Mouse (Mus musculus) right cerebral cortex, adult 2 months (tissue): ENCODE measurements around the gene Tyrobp.

Experiments used
- DNase-seq, 2 experiments: peaks; one replicate each; pipeline ENCODE4 v3.0.0; 2021 to 2022; ENCODE audit warnings: low spot score in 2 of 2

Gene Tyrobp

DNA sequence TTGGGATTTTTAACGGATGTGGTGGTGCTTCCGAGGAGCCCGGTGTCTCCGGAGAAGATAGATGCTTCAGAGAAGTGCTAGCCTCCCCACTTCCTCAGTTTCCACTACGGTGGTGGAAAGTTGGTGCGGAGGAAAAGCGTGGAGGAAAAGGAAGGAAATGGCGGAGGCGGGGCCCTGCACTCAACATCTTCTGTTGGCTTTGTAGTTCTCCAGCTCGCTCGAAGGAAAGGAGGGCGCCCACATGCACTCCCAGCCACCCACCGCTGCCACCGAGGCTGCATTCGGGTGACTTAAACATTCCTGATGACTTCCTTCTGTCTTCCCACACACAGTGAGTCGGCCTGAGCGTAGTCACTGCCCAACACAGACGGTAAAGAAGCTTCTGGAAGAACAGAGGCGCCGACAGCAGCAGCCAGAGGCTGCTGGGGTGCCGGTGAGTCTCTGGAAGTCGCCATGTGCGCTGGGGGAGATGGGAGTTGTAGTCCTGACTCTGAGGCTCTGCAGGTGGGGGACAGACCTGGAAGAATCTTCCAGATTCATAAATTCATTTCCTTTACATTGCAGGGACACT lies 9.6 kb downstream of the Tyrobp start:
- DNase-seq, result peak; percentile 71 to 74

DNA sequence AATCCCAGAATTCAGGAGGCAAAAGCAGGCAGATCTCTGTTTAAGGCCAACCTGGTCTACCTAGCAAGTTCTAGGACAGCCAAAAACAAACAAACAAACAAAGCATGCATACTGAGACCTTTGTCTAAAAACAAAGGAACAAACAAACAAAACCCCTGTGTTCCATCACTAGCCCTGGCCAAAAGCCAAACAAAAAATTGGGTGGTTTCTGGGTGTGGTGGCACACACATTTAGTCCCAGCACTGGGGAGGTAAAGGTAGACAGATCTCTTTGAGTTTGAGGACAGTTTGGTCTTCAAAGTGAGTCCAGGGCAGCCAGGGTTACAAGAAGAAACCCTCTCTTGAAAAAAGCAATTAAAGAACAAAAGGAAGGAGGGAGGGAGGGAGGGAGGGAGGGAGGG lies 15.8 kb downstream of the Tyrobp start:
- no peak for DNase-seq

DNA sequence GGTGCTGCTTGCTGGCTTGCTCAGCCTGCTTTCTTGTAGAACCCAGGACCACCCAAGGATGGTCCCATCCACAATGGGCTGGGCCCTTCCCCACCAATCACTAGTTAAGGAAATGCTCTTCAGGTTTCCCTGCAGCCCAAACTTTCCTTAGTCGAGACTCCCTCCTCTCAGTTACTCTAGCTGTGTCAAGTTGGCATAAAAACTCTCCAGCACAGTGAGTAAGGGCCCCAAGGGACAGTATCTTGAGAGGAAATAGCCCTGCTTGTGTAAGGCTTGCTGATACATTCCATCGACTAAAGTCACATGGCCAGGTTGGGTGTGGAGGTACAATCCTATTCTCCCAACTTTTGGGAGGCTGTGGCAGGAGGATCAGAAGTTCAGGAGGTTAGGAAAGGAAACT lies 16.6 kb downstream of the Tyrobp start:
- DNase-seq, result no peak

DNA sequence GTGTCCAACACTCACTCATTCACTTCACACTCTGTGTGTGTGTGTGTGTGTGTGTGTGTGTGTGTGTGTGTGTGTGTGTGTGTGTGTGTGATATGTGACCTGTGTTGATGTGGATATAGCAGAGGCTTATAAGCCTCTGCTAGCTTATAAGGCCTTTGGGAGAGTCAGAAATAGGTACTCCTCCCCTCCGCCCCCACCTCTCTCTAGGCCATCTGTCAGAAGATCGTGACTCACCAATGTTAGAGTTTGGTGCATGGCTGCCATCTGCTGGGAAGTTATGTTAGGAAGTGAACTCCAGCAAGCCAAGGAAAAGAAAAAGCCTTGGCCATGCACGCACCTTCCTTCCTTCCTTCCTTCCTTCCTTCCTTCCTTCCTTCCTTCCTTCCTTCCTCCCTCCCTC lies 18.2 kb downstream of the Tyrobp start:
- DNase-seq, result peak; percentile 92 to 93

DNA sequence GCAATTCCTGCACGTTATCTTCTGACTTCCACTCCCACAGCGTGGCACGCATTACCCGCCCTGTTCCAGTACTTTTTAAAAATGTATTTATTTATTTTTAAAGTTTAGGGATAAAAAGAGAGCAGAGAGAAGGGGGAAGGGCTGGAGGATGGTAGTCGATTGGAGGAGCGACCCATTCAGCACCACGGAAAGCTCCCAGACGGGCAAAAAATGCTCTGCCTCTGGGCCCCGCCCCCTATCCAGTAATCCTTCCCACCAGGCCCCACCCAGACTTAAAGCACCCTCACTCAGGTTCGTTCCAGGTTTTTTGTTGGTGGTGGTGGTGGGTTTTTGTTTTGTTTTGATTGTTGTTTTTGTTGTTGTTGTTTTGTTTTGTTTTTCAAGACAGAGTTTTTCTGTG lies 20.7 kb downstream of the Tyrobp start:
- no peak for DNase-seq

DNA sequence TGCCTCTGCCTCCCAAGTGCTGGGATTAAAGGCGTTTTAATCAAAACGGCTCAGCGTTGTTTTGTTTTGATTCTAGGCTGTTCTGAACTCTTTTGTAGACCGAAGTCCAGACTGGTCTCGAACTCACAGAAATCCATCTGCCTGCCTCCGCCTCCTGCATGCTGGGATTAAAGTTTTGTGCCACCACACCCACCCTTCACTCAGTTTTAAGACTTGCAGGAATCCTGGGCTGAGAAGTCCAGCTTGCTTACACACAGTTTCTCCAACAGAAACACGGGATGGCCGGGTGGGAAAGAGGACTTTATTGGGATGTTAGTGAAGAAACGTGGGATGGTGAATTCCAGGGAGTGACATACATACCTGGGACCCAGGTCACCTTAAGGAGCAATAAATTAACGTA lies 21.1 kb downstream of the Tyrobp start:
- DNase-seq, result no peak

DNA sequence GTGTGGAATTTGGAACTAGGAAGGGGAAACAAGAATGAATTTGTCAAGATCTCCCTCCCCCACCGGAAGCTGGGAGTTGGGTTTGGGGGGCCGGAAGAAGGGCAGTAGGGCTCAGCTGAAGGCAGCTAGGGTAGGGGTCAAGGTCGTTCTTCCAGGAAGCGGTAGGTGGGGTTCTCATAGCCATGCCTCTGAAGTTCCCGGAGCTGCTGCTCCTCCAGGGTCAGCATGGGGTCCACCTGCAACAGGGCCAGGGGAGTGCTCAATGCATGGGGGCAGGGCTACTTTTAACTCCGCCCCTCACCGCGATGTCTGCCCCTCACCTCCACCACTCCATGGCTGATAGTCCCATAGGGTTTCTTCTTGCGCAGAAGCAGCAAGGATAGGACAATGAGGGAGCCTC lies 21.6 kb downstream of the Tyrobp start:
- no peak for DNase-seq

DNA sequence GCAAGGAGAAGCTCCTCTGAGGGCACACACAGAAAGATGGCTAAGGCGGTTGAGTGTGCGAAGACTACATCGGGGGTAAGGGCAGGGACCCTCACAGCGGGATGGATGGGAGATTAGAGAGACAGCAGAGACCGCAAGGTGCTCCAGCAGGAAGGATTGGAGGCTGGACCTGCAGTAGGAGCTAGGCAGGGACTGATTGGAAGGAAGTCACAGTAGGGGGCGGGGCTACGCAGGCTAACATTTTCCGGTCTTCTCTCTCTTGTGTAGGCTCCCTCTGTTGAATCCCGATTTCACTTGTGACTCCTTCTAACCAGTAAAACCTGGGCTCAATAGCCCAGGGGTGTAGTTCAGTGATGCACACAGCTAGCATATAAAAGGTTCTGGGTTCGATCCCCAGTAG lies 23.3 kb downstream of the Tyrobp start:
- no peak for DNase-seq

DNA sequence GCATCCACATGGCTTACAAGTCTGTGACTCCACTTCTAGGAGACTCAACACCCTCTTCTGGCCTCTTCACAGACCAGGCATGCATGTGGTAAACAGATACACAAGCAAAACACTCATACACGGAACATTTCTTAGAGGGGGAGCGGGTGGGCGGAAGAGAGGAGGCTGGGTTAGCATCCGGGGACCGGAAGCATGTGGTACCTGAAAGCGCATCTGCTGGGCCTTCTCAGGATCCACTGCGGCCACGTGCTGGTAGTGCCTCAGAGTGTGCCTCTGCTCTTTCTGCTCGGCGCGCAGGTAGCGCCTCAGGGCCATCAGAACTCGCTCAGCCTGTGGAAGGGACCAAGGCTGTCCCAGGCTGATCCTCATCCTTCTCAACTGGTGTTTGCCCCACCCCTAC lies 26.2 kb downstream of the Tyrobp start:
- no peak for DNase-seq

DNA sequence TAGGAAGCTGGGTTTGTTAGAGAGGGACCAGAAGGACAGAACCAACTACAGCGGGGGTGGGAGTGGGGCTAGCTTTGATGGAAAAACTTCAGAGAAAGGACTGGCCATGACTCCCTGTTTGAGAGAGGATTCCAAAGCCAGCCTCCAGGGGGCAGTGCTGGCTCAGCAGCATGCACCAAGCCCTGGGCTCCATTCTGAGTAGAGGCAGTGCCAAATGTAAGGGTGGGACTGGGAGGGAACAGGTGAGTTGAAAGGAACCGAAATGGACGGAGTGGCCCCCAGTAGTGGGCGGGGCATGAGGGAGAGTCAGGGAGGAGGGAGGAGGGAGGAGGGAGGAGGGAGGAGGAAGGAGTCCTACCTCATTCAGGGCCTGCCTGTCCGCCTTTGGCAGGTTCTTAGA lies 27.1 kb downstream of the Tyrobp start:
- peak; percentile 69 to 75 for DNase-seq

DNA sequence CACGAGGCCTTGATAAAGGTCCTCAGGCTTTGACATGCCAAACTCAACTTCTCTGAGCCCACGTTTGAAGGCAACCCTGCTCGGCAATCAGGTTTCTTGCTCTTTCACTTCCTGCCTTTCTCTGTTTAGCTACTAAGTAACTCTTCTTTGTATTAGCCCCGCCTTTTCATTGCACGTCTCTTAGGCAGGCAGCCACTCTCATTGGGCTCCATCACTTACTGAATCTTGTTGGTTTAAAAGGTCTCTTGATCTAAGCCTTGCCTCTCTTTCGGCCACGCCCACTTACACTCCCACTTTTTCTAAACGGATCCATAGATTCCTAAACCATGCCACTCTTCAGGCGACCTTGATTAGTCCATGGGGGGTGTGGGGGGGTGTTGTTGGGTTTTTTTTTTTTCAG lies 30.1 kb downstream of the Tyrobp start:
- DNase-seq, result no peak

DNA sequence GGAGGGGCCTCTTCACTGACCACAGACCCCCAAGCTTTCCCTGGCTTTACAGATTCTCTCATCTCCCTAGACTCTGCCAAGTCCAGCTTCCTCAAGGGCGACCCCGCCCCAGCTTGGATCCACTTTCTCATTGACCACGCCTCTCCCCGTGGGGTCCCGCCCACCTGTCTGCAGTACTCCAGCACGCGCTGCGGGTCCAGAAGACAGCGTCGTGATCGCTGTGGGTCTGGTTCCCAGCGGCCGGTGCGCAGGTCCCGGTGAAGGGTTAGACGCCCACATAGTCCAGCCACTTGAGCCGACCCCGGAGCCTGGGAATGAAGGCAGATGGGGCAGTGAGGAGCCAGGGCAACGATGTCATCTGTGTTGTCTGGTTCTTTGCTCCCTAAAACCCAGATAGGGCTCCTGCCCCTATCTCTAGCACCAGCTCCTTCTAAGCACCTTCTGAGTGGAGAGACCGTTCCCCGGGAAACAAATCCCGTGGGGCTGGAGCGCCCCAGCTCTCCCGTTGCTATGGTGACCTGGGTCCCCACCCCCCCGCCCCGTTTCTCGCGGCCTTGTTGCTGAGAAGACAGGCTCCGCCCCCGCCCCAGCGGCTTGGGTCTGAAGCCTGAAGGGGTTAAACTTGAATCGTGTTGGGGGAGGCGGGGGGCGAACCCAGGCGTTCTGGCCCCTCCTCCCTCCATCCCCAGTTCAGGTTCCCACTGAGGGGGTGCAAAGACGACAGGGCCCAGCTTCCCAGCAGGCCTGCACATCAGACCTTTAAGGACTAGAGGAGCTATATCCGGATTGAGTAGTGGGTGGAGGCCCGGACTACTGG lies 30.8 kb downstream of the Tyrobp start:
- peak; percentile 71 to 79 for DNase-seq

DNA sequence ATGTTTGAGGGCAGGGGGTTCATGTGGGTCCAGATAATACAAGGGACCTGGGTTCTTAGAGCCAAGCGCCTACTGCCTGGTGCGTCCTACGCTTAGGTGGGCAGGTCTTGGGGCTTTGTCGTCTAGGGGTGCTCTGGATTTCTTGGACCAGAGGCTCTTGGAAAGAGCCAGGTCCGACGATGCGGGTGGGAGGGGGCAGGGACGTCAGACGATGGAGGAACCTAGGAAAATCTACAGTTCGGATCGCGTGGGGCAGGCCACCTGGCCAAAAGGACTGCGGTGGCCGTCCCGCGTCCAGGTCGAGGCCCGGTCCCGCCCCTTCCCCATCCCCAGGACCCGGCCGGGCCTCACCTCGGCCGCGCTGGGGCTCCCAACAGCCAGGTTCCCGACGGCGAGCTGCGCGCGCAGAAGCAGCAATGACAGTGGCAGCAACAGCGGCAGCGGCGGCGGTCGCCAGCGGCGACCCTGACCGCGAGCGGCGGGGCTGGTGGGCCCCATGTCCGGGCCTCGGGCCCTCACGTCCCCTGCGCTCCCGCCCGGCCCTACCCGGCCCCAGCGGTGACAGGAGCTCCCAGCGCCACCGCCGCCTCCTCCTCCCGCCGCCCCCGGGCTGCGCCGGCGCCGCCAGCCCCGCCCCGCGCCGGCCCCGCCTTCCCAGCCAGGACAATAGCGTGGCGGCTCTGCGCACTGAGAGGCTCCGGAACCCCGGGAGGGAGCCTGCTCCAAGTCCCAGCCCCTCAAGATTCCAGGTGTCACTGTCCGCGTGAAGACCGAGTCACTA lies 31.6 kb downstream of the Tyrobp start, which contains the start of gene Aplp1:
TSS of gene Aplp1 (minus strand) at position 565 of the 781 bp plus-strand sequence.
- DNase-seq, result peak; percentile 78 to 80

DNA sequence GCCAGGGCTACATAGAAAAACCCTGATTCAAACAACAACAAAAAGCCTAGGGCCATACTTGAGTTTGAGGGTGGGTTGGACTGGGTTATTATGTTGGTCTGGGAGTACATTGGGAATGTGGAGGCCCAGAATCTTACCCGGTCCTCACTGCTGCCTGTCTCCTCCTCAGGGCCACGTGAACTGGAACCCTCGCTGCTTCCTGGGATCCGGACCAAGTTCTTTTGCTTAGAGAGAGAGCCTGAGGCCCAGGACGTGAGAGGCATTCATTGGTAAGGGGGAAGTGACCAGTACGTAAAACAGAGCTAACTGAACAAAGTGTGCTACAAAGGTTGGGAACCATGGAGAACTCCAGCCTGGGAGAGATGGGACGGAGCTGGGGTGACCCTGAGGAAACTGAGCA lies 36.7 kb downstream of the Tyrobp start:
- DNase-seq, result no peak

DNA sequence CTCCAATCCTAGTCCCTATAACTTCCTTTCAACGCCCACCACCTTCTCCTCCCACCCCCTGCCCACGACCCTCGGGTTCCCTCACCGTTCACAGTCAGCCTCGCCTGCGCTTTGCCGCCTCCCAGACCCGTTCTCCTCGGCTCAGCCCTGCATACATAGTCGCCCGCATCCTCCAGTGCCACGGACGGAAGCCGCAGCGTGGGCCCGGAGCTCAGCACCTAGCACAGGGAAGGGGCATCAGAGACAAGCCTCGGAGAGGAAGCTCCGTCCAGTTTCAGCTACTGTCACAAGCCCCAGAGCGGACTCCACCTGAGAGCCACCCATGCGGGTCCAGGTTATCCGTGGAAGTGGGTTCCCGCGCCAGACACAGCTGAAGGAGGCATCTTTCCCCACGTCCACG lies 39.8 kb downstream of the Tyrobp start:
- no peak for DNase-seq

DNA sequence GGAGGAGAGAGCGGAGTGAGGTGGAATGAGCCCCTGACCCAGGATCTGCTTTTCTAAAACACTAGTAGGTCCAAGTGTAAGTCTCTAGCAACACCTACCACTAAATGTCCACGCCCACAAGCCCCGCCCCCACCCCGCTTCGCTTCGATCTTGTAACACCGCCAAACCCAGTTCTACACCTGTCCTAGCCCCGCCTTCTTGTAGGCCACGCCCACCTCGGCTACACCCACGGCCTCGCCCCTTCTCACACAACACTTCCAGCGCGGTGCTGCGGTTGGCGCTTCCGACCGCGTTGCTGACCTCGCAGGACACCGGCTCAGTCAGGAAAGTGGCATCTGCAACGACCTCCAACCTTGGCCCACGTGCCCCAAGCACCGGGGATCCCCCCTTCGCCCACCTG lies 40.2 kb downstream of the Tyrobp start:
- no peak for DNase-seq

DNA sequence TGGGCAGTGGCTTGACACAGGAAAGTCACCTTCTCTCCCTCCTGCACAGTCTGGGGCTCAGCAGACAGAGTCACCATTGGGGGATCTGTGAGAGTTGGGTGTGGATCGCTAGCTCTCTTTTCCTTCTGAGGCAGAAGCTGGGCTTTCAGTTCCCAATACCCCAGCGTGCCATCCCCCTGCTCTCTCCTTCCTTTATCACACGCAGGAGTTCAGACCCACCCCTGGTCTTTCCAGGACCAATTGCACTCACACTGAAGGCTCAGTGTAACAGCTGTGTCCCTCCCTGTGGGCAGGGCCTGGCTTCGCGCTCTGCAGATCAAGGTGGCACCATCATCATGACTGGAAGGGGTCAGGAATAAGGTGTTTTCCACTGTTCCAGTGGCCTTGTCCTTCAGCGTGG lies 40.7 kb downstream of the Tyrobp start:
- no peak for DNase-seq

DNA sequence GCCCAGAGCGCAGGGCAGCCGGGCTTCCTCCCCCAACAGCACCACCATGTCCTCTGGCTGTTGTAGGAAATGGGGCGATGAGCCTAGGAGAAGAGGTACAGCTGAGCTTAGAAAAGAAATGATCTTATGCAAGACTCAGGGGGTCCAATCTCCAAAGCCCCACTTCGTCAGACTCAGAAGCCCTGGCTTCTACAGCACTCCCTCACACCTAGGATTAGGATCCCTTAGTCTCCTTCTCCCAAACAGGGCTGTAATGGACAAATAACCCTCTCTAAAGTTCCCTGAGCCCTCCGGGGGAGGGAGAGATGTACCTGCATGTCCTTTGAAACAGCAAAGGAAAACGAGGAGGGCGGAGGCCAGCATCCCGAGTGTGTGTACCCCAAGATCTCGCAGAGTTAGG lies 42.9 kb downstream of the Tyrobp start:
- no peak for DNase-seq

DNA sequence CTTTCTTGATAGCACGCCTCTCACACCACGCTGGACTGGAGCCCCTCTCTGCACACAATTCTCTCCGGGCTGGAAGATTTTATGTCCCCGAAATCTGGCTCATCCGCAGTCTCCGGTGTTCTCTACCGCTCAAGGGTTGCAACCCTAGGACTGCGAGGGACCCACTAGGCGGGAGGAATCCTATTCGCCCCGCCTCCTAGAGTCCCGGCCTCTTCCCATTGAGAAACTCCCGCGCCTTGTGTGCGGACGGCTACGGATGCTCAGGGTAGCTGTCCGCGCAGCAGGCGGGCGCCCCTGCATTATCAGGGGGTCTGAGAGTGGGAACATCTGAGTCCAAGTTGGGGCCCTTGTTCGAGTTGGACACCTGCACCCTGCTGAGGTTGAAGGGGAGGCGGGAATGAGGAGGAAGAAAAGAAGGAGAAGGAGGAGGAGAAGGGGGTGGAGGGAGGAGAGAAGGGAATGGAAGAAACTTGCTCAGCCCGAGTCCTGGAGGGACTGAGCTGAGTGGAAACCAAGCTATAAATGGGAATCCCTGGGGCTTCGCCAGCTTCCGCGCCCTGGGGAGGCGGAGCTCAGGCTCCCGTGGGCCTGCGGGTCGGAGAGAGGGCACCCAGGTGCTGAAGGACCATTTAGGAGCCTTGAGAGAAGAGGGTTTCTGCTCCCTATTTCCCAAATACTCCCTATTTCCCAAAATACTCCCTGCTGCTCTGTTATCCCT lies 43.5 kb downstream of the Tyrobp start:
- peak in 1 of 2 experiments; percentile 41 for DNase-seq

DNA sequence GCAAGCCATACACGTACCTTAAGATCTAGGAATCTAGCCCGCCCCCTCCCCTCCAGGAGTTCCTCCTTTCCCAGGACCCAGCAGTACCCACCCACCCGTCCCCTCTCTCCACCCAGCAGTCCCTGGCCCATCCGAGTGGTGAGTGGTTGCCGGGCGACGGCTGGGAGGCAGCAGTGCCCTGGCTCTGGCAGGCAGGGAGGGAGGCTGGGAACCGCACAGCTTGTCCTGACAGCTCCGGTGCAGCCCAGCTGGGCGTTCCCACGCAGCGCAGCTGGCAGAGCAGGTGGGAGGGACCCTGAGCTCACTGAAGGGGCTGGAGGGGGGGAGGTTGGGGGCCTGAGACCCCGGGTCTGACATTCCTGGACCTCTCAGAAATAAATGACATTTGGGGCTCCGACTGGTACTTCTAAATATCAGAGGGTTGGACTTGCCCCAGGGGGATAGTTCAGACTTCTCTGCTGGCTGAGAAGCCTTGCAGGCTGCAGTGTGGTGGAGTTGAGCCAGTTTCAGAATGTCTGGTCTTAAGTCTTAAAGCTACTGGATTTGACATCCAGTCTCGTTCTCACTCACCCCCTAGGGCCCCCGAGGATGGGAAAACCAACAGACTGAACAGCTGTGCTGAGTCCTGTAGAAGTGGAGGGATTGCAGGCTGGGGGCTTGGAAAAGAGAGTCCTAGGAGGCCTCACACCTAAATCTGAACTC lies 44.2 kb downstream of the Tyrobp start, which contains the start of the genes Kirrel2 and Nphs1:
TSS of gene Kirrel2 (minus strand) at position 62 of the 702 bp plus-strand sequence.
TSS of gene Nphs1 (plus strand) at position 687 of the 702 bp plus-strand sequence.
- DNase-seq, result peak; percentile 57 to 70

DNA sequence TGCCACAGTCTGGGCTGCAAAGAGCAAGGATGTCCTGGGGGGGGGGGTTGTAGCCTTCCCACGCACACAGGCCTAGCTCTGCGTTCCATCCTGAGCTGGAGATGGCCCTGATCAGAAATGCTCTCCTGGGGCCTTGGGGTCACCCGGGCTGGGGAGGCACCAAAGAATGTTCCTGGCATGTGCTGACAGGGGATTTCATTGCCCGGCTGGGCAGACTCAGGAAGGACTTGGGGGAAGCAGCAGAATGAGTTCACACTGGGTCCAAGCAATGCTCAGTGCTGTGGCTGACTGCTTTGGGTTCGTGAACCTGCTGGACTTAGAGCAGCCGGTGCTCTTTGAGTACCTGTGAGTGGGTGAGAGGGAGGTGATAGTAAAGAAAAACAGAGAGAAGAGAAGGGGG lies 45.9 kb downstream of the Tyrobp start:
- no peak for DNase-seq
